Comparison of ENCODE assay signal across 21 mouse cellular contexts in the genomic region with DNA sequence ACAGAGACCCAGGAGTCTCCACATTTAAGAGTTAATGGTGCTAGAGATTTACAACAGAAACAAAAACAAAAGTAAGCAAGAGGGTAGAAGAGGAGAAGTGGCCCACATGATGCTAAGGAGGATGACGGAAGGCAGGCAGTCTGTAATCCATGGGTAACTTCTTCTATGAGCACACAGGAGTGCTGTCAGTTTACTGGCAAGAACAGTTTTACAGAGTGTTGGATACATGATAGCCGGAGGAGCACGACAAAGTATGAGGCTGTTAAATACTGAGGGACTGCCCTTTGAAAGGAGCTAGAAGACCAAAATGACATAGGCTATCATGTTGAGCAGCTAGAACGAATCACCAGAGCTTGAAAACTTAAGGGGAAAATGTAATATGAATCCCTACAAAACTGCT.
DNase-seq lines count a peak whose midpoint lies in the region; ATAC-seq and TF ChIP-seq lines count a peak whose summit lies in the region.
"Had no signal": no experiment of that assay in that cellular context is flagged by ENCODE, and none has a peak within 500 bp of the region (broad histone marks: within the 10 kb centered on the region; RNA-seq: fewer than 3 reads in every experiment).

No protein-coding gene starts in this region.

- intact Hi-C loops in heart, postnatal 14 days (cut with DNase I) = no loop called here

- peak overlapping the region; percentile 21; the same call in 1 of the 2 replicates for H3K27ac ChIP-seq in heart, embryonic 16.5 days (ENCODE audit: low read length)
- no peak overlapping the region for H3K27ac ChIP-seq in kidney, postnatal 0 days
- H3K27ac ChIP-seq: forebrain, embryonic 13.5 days; hindbrain, embryonic 14.5 days; liver, embryonic 15.5 days; macrophage; stomach, embryonic 15.5 days had no signal

- H3K9ac ChIP-seq in heart, embryonic 16.5 days (ENCODE audit: low read length) = no peak overlapping the region
- no peak overlapping the region for H3K9ac ChIP-seq in kidney, postnatal 0 days (ENCODE audit: low read depth, low read length)
- H3K9ac ChIP-seq: forebrain, embryonic 13.5 days; hindbrain, embryonic 14.5 days; liver, embryonic 15.5 days; lung, embryonic 14.5 days; stomach, embryonic 15.5 days had no signal

- TF ChIP-seq CTCF in kidney, postnatal 0 days (IDR thresholded peaks at IDR 0.05; ENCODE audit: low read depth) = no peak

- H3K4me3 ChIP-seq in heart, embryonic 16.5 days (ENCODE audit: low read length) = no peak overlapping the region
- H3K4me3 ChIP-seq in kidney, postnatal 0 days (replicated peaks; ENCODE audit: low read depth, low read length) = no peak overlapping the region
- H3K4me3 ChIP-seq: forebrain, embryonic 13.5 days; liver, embryonic 15.5 days; stomach, embryonic 15.5 days had no signal

- WGBS in heart, embryonic 16.5 days = 52% methylated on average over 4 of the region's 4 CpGs
- 51% methylated on average over 4 of the region's 4 CpGs for WGBS in kidney, postnatal 0 days

- no peak overlapping the region for H3K4me2 ChIP-seq in heart, embryonic 16.5 days (ENCODE audit: low read depth, low read length)
- no peak overlapping the region for H3K4me2 ChIP-seq in kidney, postnatal 0 days (ENCODE audit: low read length)
- H3K4me2 ChIP-seq: forebrain, embryonic 13.5 days; heart, embryonic 11.5 days; hindbrain, embryonic 14.5 days; liver, embryonic 15.5 days; lung, embryonic 14.5 days; stomach, embryonic 15.5 days had no signal

- no peaks in the 10 kb centered on the region for H3K36me3 ChIP-seq in heart, embryonic 16.5 days (ENCODE audit: control insufficient read depth, insufficient read depth)
- H3K36me3 ChIP-seq in kidney, postnatal 0 days (ENCODE audit: insufficient read depth, low read length) = no peaks in the 10 kb centered on the region
- H3K36me3 ChIP-seq: G1E; liver, embryonic 15.5 days; stomach, embryonic 15.5 days had no signal

- no peaks in the 10 kb centered on the region for H3K27me3 ChIP-seq in heart, embryonic 16.5 days (ENCODE audit: control insufficient read depth, insufficient read depth, low read length)
- H3K27me3 ChIP-seq in kidney, postnatal 0 days (ENCODE audit: insufficient read depth, low read length) = no peaks in the 10 kb centered on the region
- H3K27me3 ChIP-seq: forebrain, embryonic 13.5 days; liver, embryonic 15.5 days; stomach, embryonic 15.5 days had no signal

- no peaks in the 10 kb centered on the region for H3K9me3 ChIP-seq in heart, embryonic 16.5 days (replicated peaks; ENCODE audit: control insufficient read depth, low read length)
- H3K9me3 ChIP-seq in kidney, postnatal 0 days (replicated peaks; ENCODE audit: low read length) = no peaks in the 10 kb centered on the region
- H3K9me3 ChIP-seq: forebrain, embryonic 13.5 days; liver, embryonic 15.5 days; stomach, embryonic 15.5 days had no signal

- no peak for DNase-seq in frontal cortex, postnatal 10 days (ENCODE audit: low spot score in 2 of 2)
- DNase-seq in heart, postnatal 14 days = no peak
- peak; percentile 61 for DNase-seq in kidney, postnatal 0 days (ENCODE audit: low spot score)
- no peak for DNase-seq in kidney, postnatal 14 days
- DNase-seq in 416B (ENCODE audit: low read depth) (peak; percentile 22), liver (no peak)
- DNase-seq: adrenal gland, adult 8-10 months; cerebellum, adult 8-10 months; cerebellum, postnatal 25 days; midbrain, embryonic 14.5 days had no signal

- peaks cover 18% of the 10 kb centered on the region for H3K4me1 ChIP-seq in heart, embryonic 16.5 days (ENCODE audit: control insufficient read depth, insufficient read depth, low read length)
- 0 out of 2 replicates have a peak, but pooled peaks cover 3% of the 10 kb centered on the region for H3K4me1 ChIP-seq in kidney, postnatal 0 days (replicated peaks; ENCODE audit: insufficient read depth, low read length)
- H3K4me1 ChIP-seq: stomach, embryonic 15.5 days had no signal

- peak; percentile 8; the same call in 1 of the 2 replicates for ATAC-seq in frontal cortex, adult (ENCODE audit: low TSS enrichment)
- ATAC-seq in heart, embryonic 16.5 days (replicated peaks; ENCODE audit: extremely low read depth, insufficient read depth, low FRiP score) = no peak
- no peak for ATAC-seq in kidney, postnatal 0 days (replicated peaks; ENCODE audit: low FRiP score, low read depth)
- ATAC-seq: forebrain, embryonic 13.5 days; intestine, postnatal 0 days had no signal

Comparison
In these comparisons a context has a peak if more than half of its experiments do, and no peak if none do; other contexts are left out.
1. DNase-seq: peak in kidney, postnatal 0 days (single experiment) and 416B (single experiment); none in frontal cortex, postnatal 10 days (0 of 2), heart, postnatal 14 days (0 of 2), kidney, postnatal 14 days (single experiment) and liver (single experiment).